Mouse (Mus musculus): ENCODE data around the gene Pik3r3. TPM values are rescaled to one million over a fixed set of nuclear protein-coding genes. Genes with fewer than 3 reads are reported as not detected.

Pik3r3 gene
- total and polyA plus RNA-seq, 3 experiments: 0.42 to 2.2 (median 1.9) TPM

- no peak for DNase-seq (ENCODE audit: extremely low read depth)
- dilution Hi-C loops (cut with MboI; ENCODE audit: extremely low pct_ligation_motif_present, extremely low pct_unique_long_range_greater_than_20kb, low sequenced_read_pairs) (no loop called here), in situ Hi-C loops (cut with MboI; ENCODE audit: low pct_ligation_motif_present, low pct_unique_long_range_greater_than_20kb, low sequenced_read_pairs) (no loop called here)
- no peak for TF ChIP-seq KAT2A (IDR thresholded peaks at IDR 0.05; ENCODE audit: insufficient replicate concordance, low read length)
- TF ChIP-seq MYC (IDR thresholded peaks at IDR 0.05; ENCODE audit: low read depth, low read length): no peak
- no peak for TF ChIP-seq GABPA (IDR thresholded peaks at IDR 0.05; ENCODE audit: insufficient replicate concordance, low read depth, low read length)
- TF ChIP-seq ZNF384 (IDR thresholded peaks at IDR 0.05; ENCODE audit: low read depth, low read length): no peak
- no peak for TF ChIP-seq MAZ (IDR thresholded peaks at IDR 0.05; ENCODE audit: low read depth, low read length)
- no peak for TF ChIP-seq MAX (IDR thresholded peaks at IDR 0.05; ENCODE audit: low read length)
- peaks cover 5 to 9% of the 10 kb centered on the region in 2 experiments; a peak in 3 of 4 replicates for H3K4me1 ChIP-seq (ENCODE audit: control insufficient read depth in 1 of 2, insufficient read depth in 2 of 2)
- no peak overlapping the region for H3K27ac ChIP-seq (ENCODE audit: insufficient read depth, low read depth)
- H3K9ac ChIP-seq (ENCODE audit: insufficient read depth, low read depth): no peak overlapping the region
- no peaks in the 10 kb centered on the region for H3K79me2 ChIP-seq (replicated peaks; ENCODE audit: control insufficient read depth, extremely low read depth, insufficient read depth, poor library complexity, severe bottlenecking)
- no peak overlapping the region for H3K4me3 ChIP-seq (replicated peaks in 1 of 3; ENCODE audit: low read depth in 2 of 3, low read length in 2 of 3, poor library complexity in 1 of 3)
- H3K4me2 ChIP-seq (ENCODE audit: insufficient read depth, low read depth, poor library complexity, severe bottlenecking): no peak overlapping the region
- no peaks in the 10 kb centered on the region for H3K9me3 ChIP-seq (replicated peaks; ENCODE audit: low read length)
- no peaks in the 10 kb centered on the region for H3K36me3 ChIP-seq (replicated peaks in 1 of 2; ENCODE audit: control insufficient read depth in 1 of 2, insufficient read depth in 1 of 2, low read length in 1 of 2)
- no peaks in the 10 kb centered on the region for H3K27me3 ChIP-seq (replicated peaks)
Measured at GRCm38 (mm10) chr4:116182079-116182478, 39.3 kb upstream of the Pik3r3 start.

- TF ChIP-seq RCOR1 (conservative IDR thresholded peaks at IDR 0.05; ENCODE audit: low read depth, low read length): no peak
- TF ChIP-seq USF1 (IDR thresholded peaks at IDR 0.05; ENCODE audit: low read depth, low read length): no peak
- no peak for TF ChIP-seq MEF2A (IDR thresholded peaks at IDR 0.05; ENCODE audit: borderline replicate concordance, low read depth, low read length)
- no peak for TF ChIP-seq JUND (conservative IDR thresholded peaks at IDR 0.05; ENCODE audit: low read depth, low read length)
- TF ChIP-seq RAD21 (IDR thresholded peaks at IDR 0.05; ENCODE audit: low read depth, low read length): no peak
- no peak for TF ChIP-seq KAT2A (IDR thresholded peaks at IDR 0.05; ENCODE audit: insufficient replicate concordance, low read length)
- no peak for TF ChIP-seq BHLHE40 (IDR thresholded peaks at IDR 0.05; ENCODE audit: low read depth, low read length)
- no peak for TF ChIP-seq IRF4 (IDR thresholded peaks at IDR 0.05; ENCODE audit: low read depth, low read length)
- no peak for TF ChIP-seq MAX (IDR thresholded peaks at IDR 0.05; ENCODE audit: low read length)
- Histone ChIP-seq H3K27me3 (replicated peaks) (no peaks in the 10 kb centered on the region), H3K4me3 (replicated peaks in 1 of 3; ENCODE audit: low read depth in 2 of 3, low read length in 2 of 3, poor library complexity in 1 of 3) (no peak overlapping the region), H3K4me1 (ENCODE audit: control insufficient read depth in 1 of 2, insufficient read depth in 2 of 2) (peaks cover 2 to 3% of the 10 kb centered on the region in 2 experiments; a peak in 1 of 4 replicates), H3K36me3 (replicated peaks in 1 of 2; ENCODE audit: control insufficient read depth in 1 of 2, insufficient read depth in 1 of 2, low read length in 1 of 2) (no peaks in the 10 kb centered on the region), H3K9ac (ENCODE audit: insufficient read depth, low read depth) (no peak overlapping the region), H3K9me3 (replicated peaks; ENCODE audit: low read length) (no peaks in the 10 kb centered on the region), H3K27ac (ENCODE audit: insufficient read depth, low read depth) (no peak overlapping the region), H3K79me2 (replicated peaks; ENCODE audit: control insufficient read depth, extremely low read depth, insufficient read depth, poor library complexity, severe bottlenecking) (no peaks in the 10 kb centered on the region), H3K4me2 (ENCODE audit: insufficient read depth, low read depth, poor library complexity, severe bottlenecking) (no peak overlapping the region)
- in situ Hi-C loops (cut with MboI; ENCODE audit: low pct_ligation_motif_present, low pct_unique_long_range_greater_than_20kb, low sequenced_read_pairs) (no loop called here), dilution Hi-C loops (cut with MboI; ENCODE audit: extremely low pct_ligation_motif_present, extremely low pct_unique_long_range_greater_than_20kb, low sequenced_read_pairs) (no loop called here)
- DNase-seq (ENCODE audit: extremely low read depth): no peak
Measured at GRCm38 (mm10) chr4:116182745-116183144, 38.7 kb upstream of the Pik3r3 start.

DNA sequence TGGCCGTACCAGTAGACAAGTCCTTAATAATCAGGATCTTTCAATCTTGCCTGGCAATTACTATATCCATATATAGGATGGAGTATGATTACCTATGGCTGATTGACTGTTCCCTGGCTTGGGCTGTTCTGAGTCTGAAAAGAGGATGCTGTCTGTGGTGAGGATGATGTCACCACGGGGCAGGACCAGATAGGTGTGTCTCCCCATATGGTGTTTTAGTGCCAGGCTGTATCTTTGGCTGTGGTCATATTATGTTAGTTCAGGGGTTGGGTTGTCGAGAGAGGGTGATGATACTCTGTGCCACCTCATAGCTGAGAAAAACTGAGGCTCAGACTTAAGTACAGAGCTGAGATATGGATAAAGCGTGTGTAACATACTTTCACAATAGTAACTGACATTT lies 36.3 kb upstream of the Pik3r3 start:
- no peak overlapping the region for H3K27ac ChIP-seq (ENCODE audit: insufficient read depth, low read depth)
- no peaks in the 10 kb centered on the region for H3K36me3 ChIP-seq (replicated peaks in 1 of 2; ENCODE audit: control insufficient read depth in 1 of 2, insufficient read depth in 1 of 2, low read length in 1 of 2)
- H3K9me3 ChIP-seq (replicated peaks; ENCODE audit: low read length): no peaks in the 10 kb centered on the region
- H3K4me1 ChIP-seq (ENCODE audit: control insufficient read depth in 1 of 2, insufficient read depth in 2 of 2): no peaks in the 10 kb centered on the region
- H3K4me2 ChIP-seq (ENCODE audit: insufficient read depth, low read depth, poor library complexity, severe bottlenecking): no peak overlapping the region
- no peaks in the 10 kb centered on the region for H3K27me3 ChIP-seq (replicated peaks)
- no peak overlapping the region for H3K9ac ChIP-seq (ENCODE audit: insufficient read depth, low read depth)
- no peak overlapping the region for H3K4me3 ChIP-seq (replicated peaks in 1 of 3; ENCODE audit: low read depth in 2 of 3, low read length in 2 of 3, poor library complexity in 1 of 3)
- H3K79me2 ChIP-seq (replicated peaks; ENCODE audit: control insufficient read depth, extremely low read depth, insufficient read depth, poor library complexity, severe bottlenecking): no peaks in the 10 kb centered on the region
- no peak for DNase-seq (ENCODE audit: extremely low read depth)
- in situ Hi-C loops (cut with MboI; ENCODE audit: low pct_ligation_motif_present, low pct_unique_long_range_greater_than_20kb, low sequenced_read_pairs) (no loop called here), dilution Hi-C loops (cut with MboI; ENCODE audit: extremely low pct_ligation_motif_present, extremely low pct_unique_long_range_greater_than_20kb, low sequenced_read_pairs) (no loop called here)
- TF ChIP-seq IRF4 (IDR thresholded peaks at IDR 0.05; ENCODE audit: low read depth, low read length) (no peak), MAX (IDR thresholded peaks at IDR 0.05; ENCODE audit: low read length) (no peak), TBP (conservative IDR thresholded peaks at IDR 0.05; ENCODE audit: low read depth, low read length) (no peak), SIN3A (IDR thresholded peaks at IDR 0.05; ENCODE audit: low read length) (no peak)
